Mouse (Mus musculus) T-helper 1 cell (primary cell): ENCODE measurements around the gene Fetub.

Source experiments
- in situ Hi-C: fragments of 300-600 bp; cut with MboI, MseI; formaldehyde crosslinking; loops from one replicate; pipeline ENCODE4 v1.15.1; 2025; ENCODE audit warnings: high pct_unique_total_duplicates

The Fetub gene

DNA sequence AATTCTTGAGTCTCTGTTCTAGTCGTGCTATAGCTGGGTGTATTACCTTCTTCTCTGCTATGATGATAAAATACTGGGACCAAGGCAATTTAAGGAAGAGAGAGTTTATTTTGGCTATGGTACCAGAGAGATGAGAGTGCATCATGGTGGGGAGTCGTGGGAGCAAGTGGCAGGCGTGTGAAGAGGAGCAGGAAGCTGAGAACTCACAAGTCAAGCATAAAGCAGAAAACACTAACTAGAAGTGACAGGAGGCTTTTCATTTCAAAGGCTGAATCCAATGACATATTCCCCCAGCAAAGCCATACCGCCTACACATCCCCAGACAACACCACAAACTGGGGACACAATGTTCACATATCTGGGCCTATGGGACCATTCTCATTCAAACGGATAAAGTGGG, 44.1 kb downstream of the Fetub start:
- in situ Hi-C loops = no loop called here

DNA sequence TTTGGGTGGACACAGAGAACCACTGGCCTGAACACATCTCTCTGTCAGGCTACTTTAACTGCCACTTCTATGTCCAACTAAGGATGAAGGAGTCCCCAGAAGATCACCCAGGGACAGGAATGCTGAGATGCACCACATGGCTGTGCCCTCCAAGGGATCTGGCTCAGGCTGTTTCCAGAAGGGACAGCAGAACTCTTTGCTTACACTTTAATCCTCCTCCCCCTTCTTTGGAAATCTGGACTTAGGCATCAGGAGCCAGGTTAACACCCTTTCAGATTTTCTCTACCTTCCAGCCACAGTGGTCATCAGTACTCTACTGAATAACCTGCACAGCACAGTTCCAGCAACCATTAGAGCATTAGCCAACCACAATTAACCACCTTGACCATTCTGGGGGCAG, 45.2 kb downstream of the Fetub start:
- in situ Hi-C loops = no loop called here

DNA sequence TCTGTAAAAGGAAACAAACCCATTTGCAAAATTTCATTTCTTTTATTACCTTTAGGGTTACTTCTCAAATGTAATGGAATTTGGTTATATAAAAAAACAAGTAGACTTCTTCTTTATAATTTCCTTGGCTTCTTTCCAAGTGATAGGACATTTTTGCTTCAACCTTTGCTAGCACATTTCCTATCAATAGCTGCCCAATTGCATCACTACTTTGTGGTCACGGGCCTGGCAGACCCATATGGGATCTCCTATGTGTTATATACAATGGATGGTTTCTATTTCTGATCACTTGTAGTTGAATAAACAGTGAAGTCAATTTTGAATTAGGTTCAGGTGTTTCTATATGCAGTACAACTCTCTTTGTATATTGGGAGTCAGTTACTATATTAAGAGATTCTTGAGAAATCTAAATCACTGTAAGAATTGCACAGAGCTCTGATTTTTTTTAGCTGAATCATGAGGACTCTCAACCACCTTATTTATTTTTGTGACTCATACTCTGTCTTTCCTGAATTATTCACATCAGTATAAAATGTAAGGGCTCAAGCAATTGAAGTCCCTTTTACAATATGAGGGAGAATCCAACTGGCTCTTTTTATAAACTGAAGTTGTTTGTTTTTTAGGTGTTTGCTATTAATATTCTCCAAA, 49.4 kb downstream of the Fetub start:
- in situ Hi-C loops = no loop called here
